Mouse (Mus musculus) gonadal fat pad, adult 2 months (tissue): ENCODE measurements at regions not wholly inside any gene's neighbourhood (a gene's known extent, or its start where the extent isn't known, plus 50 kb on each side); places are given as distances from the start of the nearest gene placed in this dataset.

Source experiments
- DNase-seq: peaks from one replicate; pipeline ENCODE4 v3.0.0-alpha.2; 2012; ENCODE audit warnings: low read depth

DNA sequence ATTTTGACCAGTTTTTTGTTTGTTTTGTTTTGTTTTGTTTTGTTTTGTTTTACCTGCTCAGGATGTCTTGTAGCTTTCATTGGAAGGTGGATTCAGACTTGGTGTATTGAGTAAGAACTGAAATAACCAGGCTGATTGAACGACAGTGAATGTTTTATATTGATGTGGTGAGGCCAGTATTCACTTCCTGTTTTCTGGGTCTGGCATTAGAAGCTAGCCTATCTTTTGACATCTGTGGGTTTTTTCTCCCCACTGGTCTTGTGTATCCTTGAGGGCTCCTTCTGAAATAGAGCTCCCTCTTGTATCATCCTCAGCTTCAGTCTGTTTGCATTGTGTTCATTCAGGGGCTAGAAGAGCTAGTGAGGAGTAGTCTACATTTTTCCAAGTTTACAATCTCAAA, 175.5 kb downstream of the 1700129C05Rik start:
- DNase-seq = no peak

GRCm38 (mm10) chr14:58944958-58945357, 197.7 kb downstream of the 1700129C05Rik start:
- no peak for DNase-seq

DNA sequence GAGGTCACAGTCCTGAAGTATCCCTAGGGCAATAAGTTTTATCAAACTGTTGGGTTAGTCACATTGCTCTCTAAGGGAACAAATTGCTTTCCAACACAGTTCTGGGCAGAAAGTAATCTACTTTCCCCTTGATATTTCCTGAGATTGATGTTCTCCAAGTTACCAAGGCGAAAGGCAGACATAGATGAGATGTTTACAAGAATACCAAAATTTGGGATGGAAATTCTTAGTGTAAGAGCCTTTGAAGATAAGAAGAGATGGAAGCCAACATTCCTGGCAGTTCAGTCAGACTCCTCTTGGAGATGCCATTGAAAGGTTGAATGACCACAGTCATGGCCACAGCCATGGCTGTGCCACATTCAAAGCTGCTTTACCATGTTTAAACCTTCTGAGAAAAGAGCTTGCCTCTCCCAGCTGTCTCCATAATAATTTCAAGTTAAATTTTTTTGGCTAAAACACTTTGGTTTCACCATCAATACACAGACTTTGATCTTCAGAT, 199.4 kb downstream of the 1700129C05Rik start:
- no peak for DNase-seq

GRCm38 (mm10) chr14:58939086-58939485, 203.6 kb downstream of the 1700129C05Rik start:
- no peak for DNase-seq

DNA sequence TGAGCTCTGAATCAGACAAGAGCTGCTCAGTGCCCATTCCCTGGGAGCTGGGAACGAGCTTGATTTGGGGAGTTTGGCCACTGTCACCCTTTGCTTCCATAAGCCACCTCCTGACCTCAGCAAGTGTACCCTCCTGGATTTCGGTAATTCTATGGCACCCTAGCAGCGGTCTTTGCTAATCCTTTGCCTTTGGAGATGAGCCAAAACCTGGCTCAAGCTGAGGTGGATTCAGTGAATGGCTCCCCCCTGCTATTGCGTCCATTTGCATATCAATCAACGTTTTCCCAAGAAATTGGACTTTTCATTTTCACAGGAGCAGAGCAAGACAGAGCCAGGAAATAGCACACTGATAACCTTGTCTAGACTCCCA, 204.1 kb downstream of the 1700129C05Rik start:
- DNase-seq = no peak

GRCm38 (mm10) chr14:58937791-58938600, 204.7 kb downstream of the 1700129C05Rik start:
- DNase-seq = no peak

DNA sequence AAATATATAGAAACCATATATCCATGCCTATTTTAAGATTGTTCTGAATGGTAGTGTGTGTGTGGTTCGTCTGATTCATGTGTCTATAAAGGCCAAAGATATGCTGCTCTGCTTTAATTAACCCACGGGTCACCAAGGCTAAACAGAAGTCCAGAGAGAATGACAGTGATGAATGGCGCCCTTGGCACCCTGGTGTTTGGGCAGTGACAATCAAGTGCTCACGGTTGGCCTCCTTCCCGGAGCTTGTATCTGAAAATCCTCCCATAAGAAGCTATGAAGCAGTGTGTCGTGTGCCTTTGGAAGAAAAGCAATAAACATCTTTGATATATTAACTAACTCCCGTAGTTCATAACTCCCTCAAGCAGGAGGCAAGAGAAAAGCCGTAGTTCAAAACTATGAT, 205.4 kb downstream of the 1700129C05Rik start:
- DNase-seq = no peak

DNA sequence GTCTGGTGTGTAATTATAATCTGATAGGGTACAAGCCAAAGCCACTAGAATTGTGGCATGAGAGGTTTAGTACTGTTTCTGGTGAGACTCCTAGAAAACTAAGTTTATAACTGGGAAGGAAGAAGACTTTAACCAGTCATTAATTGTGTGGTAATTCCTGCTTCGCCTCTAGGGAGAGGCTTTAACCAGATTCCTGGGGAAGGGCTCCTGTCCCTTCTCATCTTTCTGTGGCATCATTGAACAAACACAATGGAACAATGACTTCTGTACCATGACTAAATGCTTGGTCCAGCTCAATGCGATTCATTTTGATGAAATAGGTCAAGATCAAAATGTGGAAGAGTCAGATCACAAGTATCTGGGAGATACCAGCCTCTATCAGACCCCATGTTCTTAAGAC, 206.6 kb downstream of the 1700129C05Rik start:
- no peak for DNase-seq

GRCm38 (mm10) chr14:58917853-58918252, 224.8 kb downstream of the 1700129C05Rik start:
- no peak for DNase-seq

DNA sequence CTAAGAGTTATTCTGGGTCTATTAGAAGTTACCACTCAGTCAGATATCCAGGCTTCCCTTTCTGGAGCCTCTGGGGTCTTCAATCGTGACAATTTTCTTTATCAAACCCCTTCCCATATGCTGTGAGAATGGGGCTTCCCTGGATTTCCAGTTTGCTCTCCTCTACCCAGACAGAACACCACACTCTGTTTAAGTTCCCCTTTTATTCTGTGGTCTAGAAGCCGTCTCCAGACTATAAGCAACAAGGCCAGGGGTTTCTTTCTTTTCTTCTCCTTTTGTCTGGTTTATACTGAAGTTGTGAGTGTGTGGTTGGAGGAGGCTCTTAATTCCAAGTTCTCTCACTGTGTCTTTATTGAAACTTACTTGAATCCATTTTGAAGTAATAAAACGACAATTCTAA, 225.5 kb downstream of the 1700129C05Rik start:
- no peak for DNase-seq

DNA sequence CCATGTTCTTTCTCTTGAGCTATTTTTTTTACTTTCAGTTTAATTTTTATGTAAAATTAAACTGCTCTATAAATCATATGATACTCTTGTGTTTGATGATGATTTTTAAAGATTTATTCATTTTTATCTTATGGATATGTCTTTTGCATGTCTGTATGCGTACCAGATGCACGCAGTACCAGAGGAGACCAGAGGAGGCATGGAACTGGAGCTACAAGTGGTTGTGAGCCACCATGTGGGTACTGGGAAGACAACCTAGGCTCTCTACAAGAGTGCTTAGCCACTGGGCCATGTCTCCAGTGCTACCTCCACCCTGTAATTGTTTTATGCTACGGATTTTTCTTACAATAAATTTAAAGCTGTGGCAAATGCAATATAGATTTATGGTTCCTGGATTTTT, 227.8 kb downstream of the 1700129C05Rik start:
- DNase-seq = no peak

DNA sequence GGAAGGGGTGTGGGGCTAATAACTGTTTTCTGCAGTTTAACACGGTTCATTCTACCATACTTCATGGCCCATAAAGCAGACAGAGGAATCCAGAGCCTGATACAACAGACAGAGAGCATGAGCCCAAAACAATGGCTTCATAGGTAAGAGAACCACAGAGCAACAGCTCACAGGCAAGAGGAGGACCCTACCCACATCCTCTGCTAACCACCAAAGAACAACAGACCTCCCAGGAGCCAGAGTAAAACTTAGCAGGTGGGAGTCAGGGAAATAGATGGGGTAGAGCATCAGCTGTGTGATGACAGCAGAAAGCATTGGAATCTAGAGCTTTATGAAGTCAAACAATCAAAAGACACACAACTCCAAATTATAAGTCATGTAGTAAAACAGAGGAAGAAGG, 231.8 kb downstream of the 1700129C05Rik start:
- DNase-seq = no peak

DNA sequence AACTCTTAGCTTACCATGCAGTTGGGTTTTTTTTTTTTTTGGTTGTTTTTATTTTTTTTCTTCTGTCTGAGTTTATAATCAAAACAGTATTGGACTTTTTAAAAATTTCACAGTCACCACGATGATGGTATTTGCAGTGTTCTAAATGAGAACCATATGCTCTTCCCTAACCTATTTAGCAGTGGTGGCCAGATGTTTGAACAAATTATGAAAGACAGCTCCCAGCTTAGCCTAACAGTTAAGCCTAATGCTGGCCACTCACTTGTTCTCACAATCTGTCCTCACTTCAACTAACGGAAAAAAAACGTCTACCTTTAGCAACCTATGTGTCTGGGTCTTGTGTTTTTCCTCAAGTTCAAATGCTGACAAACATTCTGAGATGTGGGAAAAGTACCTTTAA, 234.8 kb downstream of the 1700129C05Rik start:
- no peak for DNase-seq

DNA sequence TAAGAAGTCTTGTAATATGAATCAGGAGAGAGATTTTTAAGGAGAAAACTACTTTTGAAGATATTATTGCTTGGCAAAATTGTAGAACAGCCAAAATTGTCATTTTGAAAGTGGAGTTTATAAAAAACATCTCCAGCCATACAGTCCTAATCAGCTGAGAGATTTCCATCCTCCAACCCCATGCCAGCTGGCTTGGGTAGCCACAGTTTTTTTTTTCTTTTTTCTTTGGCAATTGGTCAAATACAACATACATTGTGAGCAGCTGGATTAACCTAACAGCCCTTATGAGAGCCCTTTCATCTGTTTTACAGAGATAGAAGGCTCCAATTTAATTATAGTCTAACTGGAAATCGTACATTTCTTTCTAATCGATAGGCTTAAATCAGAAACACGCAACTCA, 235.3 kb downstream of the 1700129C05Rik start:
- DNase-seq = no peak

DNA sequence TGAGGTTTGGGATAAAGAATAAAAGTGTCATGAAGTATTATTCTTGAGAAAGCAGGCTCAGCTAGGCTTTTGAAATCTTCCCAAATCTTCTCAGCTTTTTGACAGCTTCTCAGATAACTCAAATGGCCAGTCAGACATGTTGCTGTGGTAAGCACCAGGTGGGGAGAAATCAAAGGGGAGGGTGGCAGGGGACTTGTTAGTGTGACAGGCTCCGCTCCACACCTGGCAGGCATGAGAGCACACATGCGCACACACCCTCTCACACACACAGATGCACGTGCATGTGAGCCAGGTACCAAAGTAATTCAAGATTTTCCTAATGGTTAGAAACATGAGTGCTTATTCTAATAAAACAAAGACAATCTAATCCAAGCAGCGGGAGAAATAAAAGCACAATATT, 236.1 kb downstream of the 1700129C05Rik start:
- no peak for DNase-seq

DNA sequence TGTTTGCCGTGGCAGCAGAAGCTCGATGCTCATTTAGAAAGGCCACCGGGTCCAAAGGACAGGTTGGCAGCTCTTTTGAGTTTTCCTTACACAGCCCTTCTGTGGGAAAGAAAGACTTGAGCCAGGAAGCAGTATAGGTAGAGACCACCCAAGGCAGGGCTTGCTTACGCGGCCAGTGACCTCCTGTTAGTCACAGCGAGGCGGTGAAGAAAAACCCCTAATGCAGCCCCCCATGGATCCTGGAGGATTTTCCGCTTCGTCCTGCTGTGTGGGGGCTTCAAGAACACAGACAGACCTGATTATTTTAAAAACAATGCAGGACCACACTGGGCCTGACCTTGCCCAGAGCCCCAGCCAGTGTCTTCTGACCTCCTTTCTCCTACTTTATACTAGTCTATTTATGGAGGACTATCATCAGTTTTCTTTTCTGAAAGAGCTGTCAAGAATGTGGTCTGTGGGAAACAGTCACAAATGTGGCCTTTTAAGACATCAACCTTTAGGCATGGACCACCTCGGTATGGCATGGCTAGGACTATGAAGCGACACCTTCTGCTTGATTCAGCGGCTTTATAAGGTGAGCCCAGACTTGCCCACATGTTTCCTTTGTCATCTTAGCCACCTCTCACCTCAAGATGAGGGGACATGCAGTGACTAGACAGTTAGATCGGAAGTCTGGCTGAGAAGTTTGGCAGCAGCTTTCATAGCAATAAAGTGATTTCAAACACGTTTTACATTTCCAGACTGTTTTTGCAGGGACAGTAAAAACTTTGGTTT, 274.3 kb downstream of the 1700129C05Rik start:
- no peak for DNase-seq

- no peak for DNase-seq
These were observed 275.1 kb downstream of the 1700129C05Rik start for GRCm38 (mm10) chr14:58867396-58868107.

DNA sequence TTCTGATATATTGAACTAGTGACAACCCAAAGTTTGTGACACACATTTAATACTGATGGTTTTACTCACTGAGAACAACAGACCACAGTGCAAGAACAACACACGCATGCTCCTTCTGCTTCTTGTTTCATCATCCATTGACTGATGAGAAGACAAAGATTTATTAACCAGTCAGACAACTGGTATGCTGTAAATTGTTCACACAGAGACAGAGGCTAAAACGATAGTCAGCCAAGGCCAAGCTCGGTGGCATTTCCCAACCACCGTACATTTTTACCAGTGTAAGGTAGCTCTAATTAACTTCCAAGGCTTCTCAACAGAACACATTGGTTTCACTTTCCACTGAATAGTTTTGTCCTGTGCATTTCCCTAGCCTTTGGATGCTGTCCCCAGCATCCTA, 287.8 kb downstream of the 1700129C05Rik start:
- no peak for DNase-seq

DNA sequence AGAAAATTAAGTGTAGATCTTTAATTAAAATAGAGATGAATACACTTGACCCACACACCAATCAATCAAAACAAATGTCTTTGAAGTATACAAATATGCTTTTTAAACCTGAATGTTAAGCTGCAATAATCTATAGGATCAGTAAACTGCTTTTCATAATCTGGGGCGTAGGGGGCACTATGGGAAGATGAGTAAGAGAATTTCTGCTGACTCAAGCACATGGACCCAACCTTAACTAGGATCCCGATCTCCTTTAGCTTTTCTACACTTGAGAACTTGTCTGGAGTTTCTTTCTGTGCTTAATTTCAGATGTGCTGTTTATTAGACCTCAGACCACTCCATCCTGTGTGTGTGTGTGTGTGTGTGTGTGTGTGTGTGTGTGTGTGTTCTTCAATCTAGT, 298.1 kb downstream of the 1700129C05Rik start:
- DNase-seq = no peak

DNA sequence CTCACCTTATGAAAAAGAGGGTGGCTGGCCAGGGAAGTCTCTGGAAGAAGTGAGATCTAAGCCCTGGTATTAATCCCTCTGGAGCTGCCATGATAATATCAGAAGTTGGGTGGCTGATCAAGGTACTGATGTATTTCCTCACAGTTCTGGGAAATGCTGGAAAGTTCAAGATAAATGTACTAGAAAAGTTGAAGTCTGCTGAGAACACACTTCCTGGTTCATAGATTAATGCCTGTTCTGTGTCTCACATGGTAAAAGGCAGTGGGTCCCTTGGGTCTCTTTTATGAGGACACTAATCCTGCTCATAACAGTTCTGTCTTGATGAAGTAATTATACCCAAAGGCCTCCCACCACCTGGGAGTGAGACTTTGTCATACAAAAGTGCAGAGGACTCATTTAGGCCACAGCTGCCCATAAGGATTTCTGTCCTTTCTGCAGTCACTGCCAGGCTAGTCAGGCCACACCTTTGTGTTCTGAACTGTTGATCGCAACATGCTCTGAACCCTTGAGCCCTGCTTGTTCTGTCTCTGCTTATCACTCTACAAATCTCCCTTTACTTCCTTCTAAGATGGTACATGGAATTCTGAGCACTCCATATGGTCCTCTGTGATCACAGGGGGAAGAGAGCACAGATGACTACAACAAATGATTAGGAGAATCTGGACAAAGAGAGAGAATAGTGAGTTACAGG, 300.4 kb downstream of the 1700129C05Rik start:
- DNase-seq = no peak

DNA sequence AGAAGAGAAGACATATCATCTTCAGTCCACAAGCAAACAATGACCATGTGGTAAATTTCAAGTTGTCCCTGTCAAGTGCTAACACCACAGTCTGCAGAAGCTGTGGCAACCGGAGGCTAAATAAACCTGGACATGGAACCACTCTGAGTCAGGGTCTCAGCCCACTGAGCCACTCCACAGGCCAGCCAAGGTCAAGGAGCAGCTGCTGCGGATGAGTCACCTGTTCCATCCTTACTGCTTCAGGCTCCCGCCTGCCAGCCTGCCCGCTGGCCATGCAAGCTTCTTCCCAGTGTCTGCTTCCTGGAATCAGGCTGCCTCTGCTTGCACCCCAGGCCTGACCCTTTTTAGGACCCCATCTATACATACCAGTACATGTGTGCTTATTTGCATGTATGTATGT, 319.8 kb downstream of the 1700129C05Rik start:
- no peak for DNase-seq

- DNase-seq = no peak
These were observed 324.7 kb downstream of the 1700129C05Rik start for GRCm38 (mm10) chr14:58817961-58818504.
